Mouse (Mus musculus) cerebellum, adult 2 months (tissue): Measurements from ENCODE around the gene Ap2b1.

Experiments
- CTCF ChIP-seq: fragments of 200-500 bp; IDR thresholded peaks from 2 replicates; pipeline ENCODE4 v1.5.1; 2011; ENCODE audit warnings: low read depth, mild to moderate bottlenecking, control low read depth, low read length, moderate library complexity, borderline replicate concordance; ENCODE audit not compliant: insufficient read depth
- POLR2A ChIP-seq: fragments of 200-500 bp; IDR thresholded peaks from 2 replicates; pipeline ENCODE4 v1.6.1; 2011; ENCODE audit warnings: low read length, control low read depth, borderline replicate concordance; ENCODE audit not compliant: insufficient read depth

DNA sequence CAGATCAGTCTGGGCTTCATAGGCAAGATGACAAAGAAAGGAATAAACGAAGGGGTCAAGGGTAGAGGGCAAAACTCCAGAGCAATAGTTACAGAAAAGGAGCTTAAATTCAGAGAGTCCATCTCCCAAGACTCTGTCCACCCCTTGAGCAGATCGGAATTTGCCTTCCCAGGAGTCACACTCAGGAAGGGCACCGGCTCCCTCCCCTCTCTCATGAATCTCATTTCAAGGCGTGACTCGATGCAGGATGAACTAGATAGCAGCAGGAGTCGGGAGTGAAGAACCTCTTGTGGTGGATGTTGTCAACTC, 28.0 kb upstream of the Ap2b1 start:
- TF ChIP-seq CTCF = no peak
- no peak for TF ChIP-seq POLR2A
